Mouse (Mus musculus) cortical plate, adult 2 months (tissue): Measurements from ENCODE around the gene Nme4. TPM values are rescaled to one million over a fixed set of nuclear protein-coding genes. Genes with fewer than 3 reads are reported as not detected.
A peak's percentile ranks its signal among the peaks of the same experiment; 100 is the strongest.

ENCODE experiments used
- H3K27ac ChIP-seq: fragments of 200-500 bp; 2 replicates; pipeline ENCODE4 v1.5.1; 2012; ENCODE audit warnings: low read length, control low read depth, inconsistent platforms; ENCODE audit not compliant: insufficient read depth
- H3K4me1 ChIP-seq: fragments of 200-500 bp; 2 replicates; pipeline ENCODE4 v1.6.1; 2011; ENCODE audit warnings: low read length; ENCODE audit not compliant: control insufficient read depth, insufficient read depth
- H3K4me3 ChIP-seq: fragments of 200-500 bp; 2 replicates; pipeline ENCODE4 v1.5.1; 2011; ENCODE audit warnings: mild to moderate bottlenecking, low read length, control low read depth; ENCODE audit not compliant: insufficient read depth
- CTCF ChIP-seq: fragments of 200-500 bp; IDR thresholded peaks from 2 replicates; pipeline ENCODE4 v1.5.1; 2011; ENCODE audit warnings: mild to moderate bottlenecking, control low read depth, low read length; ENCODE audit not compliant: insufficient read depth; ENCODE audit errors: extremely low read depth
- POLR2A ChIP-seq: fragments of 200-500 bp; IDR thresholded peaks from 2 replicates; pipeline ENCODE4 v1.6.1; 2011; ENCODE audit warnings: mild to moderate bottlenecking, low read length, control low read depth; ENCODE audit not compliant: insufficient read depth; ENCODE audit errors: extremely low read depth
- polyA plus RNA-seq: library from polyadenylated mRNA; depleted of rRNA; stranded (reverse); fragments of >200 nt; gene quantifications from 2 replicates; pipeline ENCODE4 v1.2.3, GENCODE M21; 2012; rRNA removed

Gene Nme4
- 11.5 and 11.8 TPM in 2 replicates for polyA plus RNA-seq

DNA sequence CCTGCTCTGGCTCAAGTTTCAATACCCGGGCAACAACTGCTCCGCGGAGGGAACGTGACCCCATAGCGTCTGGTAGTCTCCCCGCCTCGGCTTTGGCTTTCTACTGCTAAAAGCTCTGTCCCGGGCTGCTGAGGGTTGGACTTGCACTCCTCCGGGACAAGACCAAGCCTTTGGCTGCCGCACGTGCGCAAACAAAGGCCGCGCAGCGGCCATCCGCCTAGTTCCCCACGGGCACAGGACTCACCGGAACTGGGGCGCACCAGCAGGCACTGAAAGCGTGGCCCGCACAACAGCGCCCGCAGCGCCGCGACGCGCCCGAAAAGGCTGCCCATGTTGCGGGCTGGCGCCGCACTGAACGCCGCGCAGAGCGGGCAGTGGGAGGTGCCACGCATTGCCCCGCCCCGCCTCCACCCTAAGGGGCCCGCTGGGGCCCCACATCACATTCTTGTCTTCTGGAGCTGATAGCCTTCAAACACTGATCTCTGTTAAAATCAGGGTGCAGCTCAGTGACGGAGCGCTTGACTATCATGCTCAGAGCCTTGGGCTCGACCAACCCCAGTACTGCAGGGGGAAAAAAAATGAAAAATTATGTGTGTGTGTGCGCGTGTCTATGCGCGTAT is at the start of gene Nme4:
TSS of gene Nme4 (minus strand) at position 482 of the 620 bp plus-strand sequence.
- Histone ChIP-seq H3K27ac (no peak within 1 kb of the TSS), H3K4me1 (no peaks in the 10 kb centered on the region), H3K4me3 (peak within 1 kb of the TSS; percentile 25)
- 0 out of 2 replicates have a peak, but pooled peaks have one; percentile 27 for TF ChIP-seq POLR2A
- no peak for TF ChIP-seq CTCF

DNA sequence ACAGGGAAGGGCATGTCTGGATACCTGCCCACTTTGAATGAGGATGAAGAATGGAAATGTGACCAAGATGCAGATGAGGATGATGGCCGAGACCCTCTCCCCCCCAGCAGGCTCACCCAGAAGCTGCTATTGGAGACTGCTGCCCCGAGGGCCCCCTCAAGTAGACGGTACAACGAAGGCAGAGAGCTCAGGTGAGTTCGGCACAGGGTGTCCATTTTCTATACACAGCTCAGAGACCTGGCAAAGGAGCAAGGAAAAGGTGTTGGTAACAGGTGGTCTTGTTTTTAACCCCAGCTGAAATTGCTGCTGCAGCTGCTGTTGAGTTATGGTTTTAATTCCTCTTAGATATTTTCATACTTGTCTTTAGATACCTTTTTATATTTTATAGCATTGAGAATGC is 48.0 kb upstream of the Nme4 start:
- TF ChIP-seq CTCF (no peak), POLR2A (no peak)
- no peak overlapping the region for H3K27ac ChIP-seq
- no peak overlapping the region for H3K4me3 ChIP-seq
- peaks cover 2% of the 10 kb centered on the region; the same call in 1 of the 2 replicates for H3K4me1 ChIP-seq

DNA sequence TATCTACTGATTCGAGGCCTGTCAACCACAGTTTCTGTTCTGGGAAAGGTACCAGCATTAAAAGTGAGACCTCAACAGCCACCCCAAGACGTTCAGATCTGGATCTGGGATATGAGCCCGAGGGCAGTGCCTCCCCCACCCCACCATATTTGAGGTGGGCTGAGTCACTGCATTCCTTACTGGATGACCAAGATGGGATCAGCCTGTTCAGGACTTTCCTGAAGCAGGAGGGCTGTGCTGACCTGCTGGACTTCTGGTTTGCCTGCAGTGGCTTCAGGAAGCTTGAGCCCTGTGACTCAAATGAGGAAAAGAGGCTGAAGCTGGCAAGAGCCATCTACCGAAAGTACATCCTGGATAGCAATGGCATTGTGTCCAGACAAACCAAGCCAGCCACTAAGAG is 47.4 kb upstream of the Nme4 start:
- H3K27ac ChIP-seq: no peak overlapping the region
- peaks cover 2% of the 10 kb centered on the region; the same call in 1 of the 2 replicates for H3K4me1 ChIP-seq
- TF ChIP-seq POLR2A: no peak
- no peak for TF ChIP-seq CTCF
- no peak overlapping the region for H3K4me3 ChIP-seq

DNA sequence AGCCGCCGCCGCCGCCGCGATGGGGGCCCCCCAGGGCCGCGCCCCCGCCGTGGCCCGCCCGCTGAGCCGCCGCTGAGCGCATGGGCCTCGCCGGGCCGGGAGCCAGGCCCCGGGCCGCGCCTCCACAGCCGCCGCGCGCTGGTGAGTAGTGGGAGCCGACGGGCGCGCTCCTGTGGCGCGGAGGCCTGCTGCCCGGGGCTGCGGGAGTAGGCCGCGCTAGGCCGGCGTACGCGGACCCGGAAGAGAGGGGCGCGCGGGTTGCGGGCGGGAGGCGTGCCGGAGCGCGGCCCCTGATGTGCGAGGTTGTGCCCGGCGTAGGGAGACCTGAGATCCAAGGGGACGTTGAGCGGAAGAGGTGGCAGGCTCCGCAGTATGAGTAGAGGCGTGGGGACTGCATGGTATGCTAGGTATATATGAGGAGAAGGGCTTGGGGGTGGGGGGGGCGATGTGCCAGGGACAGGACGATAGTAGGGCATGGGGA is 43.5 kb upstream of the Nme4 start:
- no peak for TF ChIP-seq POLR2A
- TF ChIP-seq CTCF: no peak
- Histone ChIP-seq H3K4me1 (peaks cover 2% of the 10 kb centered on the region; the same call in 1 of the 2 replicates), H3K4me3 (peak overlapping the region; percentile 66), H3K27ac (peak overlapping the region; percentile 43; the same call in 1 of the 2 replicates)

DNA sequence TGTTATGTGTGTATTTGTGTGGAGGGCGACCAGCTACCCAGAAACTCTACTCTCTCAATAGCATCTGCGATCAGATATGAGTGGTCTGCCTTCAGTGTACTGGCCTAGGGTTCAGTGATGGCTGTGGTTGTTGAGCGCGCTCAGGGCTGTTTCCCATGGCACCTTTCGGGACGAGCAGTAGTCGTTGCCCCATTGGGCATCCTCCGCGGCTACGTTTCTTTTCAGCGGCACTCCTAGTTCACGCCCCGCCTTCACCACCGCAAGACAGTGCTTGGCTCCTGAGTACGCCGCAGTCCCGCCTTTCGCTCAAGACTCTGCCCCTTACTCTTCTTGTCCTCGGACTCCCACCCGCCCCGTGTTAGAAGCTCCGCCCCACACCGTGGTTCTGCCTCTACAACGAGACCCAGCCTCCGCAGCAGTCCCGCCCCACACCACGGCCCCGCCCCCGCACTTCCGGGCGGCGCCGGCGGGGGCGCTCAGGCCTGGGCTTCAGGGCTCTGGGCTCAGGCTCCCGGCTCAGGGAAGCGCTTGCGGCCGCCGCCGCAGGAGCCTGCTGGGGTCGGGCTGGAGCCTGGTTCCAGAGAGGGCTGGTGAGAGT is 42.9 kb upstream of the Nme4 start, which contains the start of gene Axin1:
TSS of gene Axin1 (plus strand) at position 450 of the 598 bp plus-strand sequence.
- Histone ChIP-seq H3K4me3 (peak within 1 kb of the TSS; percentile 66), H3K27ac (peak within 1 kb of the TSS; percentile 43; the same call in 1 of the 2 replicates), H3K4me1 (peaks cover 2% of the 10 kb centered on the region; the same call in 1 of the 2 replicates)
- TF ChIP-seq POLR2A (peak; percentile 62; the same call in 1 of the 2 replicates), CTCF (no peak)

DNA sequence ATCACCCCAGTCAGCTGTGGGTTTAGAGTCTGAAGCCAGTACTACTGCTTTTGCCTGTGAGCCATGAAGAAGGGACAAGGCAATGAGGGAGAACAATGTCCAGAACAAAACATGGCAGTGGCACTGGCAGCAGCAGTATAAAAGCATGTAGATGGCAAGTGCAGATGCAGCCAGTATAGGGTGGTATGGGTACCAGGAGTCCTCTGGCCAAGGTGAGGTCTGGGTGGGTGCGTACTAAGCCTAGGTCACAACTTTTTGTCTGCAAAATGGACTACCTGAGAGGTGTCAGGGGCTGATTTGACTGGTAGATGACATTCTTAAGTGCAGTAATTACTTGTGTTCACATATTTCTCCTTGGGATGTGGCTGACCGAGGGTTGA is 42.3 kb upstream of the Nme4 start:
- TF ChIP-seq POLR2A: no peak
- no peak for TF ChIP-seq CTCF
- peak overlapping the region; percentile 66; the same call in 1 of the 2 replicates for H3K4me3 ChIP-seq
- no peak overlapping the region for H3K27ac ChIP-seq
- H3K4me1 ChIP-seq: peaks cover 2% of the 10 kb centered on the region; the same call in 1 of the 2 replicates

DNA sequence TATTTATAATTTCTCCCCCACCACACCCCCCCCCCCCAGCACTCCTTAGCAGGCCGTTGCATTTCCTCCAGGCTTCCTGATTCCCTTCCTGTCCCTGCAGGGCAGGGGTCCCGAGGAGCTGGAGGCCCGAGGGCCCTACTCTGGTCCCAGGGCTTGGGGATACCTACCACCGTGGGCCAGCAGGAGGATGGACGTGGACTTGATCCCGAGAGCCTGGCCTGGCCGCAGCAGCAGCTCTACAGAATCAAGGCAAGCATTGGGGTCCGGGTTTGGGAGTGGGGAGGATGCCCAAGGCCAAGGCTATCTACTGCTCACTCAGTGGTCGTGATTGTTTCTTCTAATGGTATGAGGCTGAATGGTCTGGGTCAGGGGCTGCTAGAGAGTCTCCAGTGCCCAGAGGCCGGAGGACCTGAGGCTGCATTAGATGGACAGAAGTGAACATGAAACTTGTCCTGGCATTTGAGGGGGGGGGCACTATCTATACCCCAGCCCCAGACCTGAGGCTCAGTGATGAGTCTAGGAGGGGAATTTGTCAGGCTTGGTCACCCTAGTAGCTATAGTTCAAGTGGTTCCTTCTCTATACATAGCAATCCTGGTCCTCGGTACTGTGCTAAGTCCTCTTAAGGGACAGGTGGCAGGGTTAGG is 41.8 kb upstream of the Nme4 start:
- no peak overlapping the region for H3K27ac ChIP-seq
- H3K4me1 ChIP-seq: peaks cover 2% of the 10 kb centered on the region; the same call in 1 of the 2 replicates
- no peak overlapping the region for H3K4me3 ChIP-seq
- TF ChIP-seq CTCF (no peak), POLR2A (no peak)

DNA sequence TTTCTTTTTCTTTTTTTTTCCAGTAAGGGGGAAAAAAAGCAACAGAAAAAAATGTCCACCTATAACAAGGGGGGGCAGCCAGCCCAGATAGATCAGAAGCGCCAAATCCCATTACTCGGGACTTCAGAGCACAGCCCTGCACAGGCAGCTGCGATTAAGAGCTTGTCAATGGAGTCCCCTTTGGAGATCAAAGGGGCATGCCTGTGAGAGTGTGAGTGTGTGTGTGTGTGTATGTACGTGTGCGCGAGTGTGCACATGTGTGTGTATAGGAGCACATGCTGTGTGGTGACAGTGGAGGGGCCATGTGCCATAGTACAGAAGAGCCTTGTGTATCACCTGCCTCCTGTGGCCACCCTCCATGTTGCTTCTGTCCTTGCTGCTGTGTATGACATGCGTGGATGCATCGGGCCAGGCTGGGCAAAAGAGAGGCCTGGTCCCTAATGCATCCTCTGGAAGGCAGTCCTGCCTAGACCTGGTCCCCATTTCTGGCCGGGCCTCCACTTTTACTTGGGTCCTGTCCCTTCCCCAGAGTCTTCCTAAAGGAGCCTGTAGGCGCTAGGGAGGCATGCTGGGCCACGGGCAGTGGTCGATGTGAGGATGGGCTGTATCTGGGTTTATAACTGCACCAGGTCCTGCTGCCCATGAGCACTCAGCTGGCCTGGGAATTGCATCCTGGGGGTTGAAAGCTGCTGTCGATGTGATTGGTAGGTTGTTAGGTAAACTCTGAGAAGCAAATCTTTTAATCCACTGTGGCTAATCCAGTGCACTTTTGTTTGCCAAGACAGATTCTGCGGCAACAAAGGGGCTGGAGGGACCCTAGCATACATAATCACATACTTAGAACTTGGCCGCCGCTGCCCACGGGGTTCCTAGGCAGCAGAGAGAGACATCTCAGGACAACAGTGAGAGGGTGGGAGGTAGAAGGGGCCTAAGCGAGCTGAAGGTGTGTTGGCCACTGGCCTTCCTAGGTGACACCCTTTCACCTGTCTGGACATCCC is 36.8 kb upstream of the Nme4 start:
- no peak overlapping the region for H3K4me3 ChIP-seq
- no peaks in the 10 kb centered on the region for H3K4me1 ChIP-seq
- TF ChIP-seq CTCF (no peak), POLR2A (no peak)
- no peak overlapping the region for H3K27ac ChIP-seq
